ENCODE assay signal across 10 mouse cellular contexts in genomic region chr6:87669894-87670588, GRCm38 (mm10). TPM values are rescaled to one million over a fixed set of nuclear protein-coding genes. Genes with fewer than 3 reads are reported as not detected.
A peak's percentile ranks its signal among the peaks of the same experiment; 100 is the strongest.
DNase-seq lines count a peak whose midpoint lies in the region; ATAC-seq and TF ChIP-seq lines count a peak whose summit lies in the region.
"Had no signal": no experiment of that assay in that cellular context is flagged by ENCODE, and none has a peak within 500 bp of the region (broad histone marks: within the 10 kb centered on the region; RNA-seq: fewer than 3 reads in every experiment).

No protein-coding gene starts in this region.

- no peaks in the 10 kb centered on the region for H3K36me3 ChIP-seq in intestine, embryonic 14.5 days (ENCODE audit: control insufficient read depth, insufficient read depth, low read length)
- H3K36me3 ChIP-seq in intestine, embryonic 16.5 days (ENCODE audit: control insufficient read depth, insufficient read depth, low read length): no peaks in the 10 kb centered on the region
- H3K36me3 ChIP-seq in intestine, postnatal 0 days (ENCODE audit: control insufficient read depth, insufficient read depth): no peaks in the 10 kb centered on the region; the same call in 1 of the 2 replicates
- no peaks in the 10 kb centered on the region for H3K36me3 ChIP-seq in liver, adult 2 months (ENCODE audit: control insufficient read depth, insufficient read depth, low read length)

- H3K4me2 ChIP-seq in intestine, embryonic 14.5 days (ENCODE audit: low read length): peak overlapping the region; percentile 75
- no peak overlapping the region for H3K4me2 ChIP-seq in intestine, embryonic 16.5 days (ENCODE audit: low read depth, low read length)
- H3K4me2 ChIP-seq in intestine, postnatal 0 days (replicated peaks; ENCODE audit: low read depth): no peak overlapping the region

- TF ChIP-seq POLR2A in liver, adult 2 months (IDR thresholded peaks at IDR 0.05; ENCODE audit: extremely low read depth, insufficient read depth, low read length): no peak

- H3K9ac ChIP-seq in intestine, embryonic 14.5 days (ENCODE audit: low read length): no peak overlapping the region
- no peak overlapping the region for H3K9ac ChIP-seq in intestine, embryonic 16.5 days (ENCODE audit: low read depth, low read length)
- no peak overlapping the region for H3K9ac ChIP-seq in intestine, postnatal 0 days (ENCODE audit: low read depth, low read length)
- H3K9ac ChIP-seq in liver, adult 2 months (ENCODE audit: low read depth, low read length): no peak overlapping the region
- H3K9ac ChIP-seq: embryonic facial prominence, embryonic 12.5 days; neural tube, embryonic 12.5 days had no signal

- H3K79me2 ChIP-seq in liver, adult 2 months (ENCODE audit: control insufficient read depth, insufficient read depth, low read length): no peaks in the 10 kb centered on the region

- WGBS in intestine, embryonic 14.5 days: 39% methylated on average over 7 of the region's 7 CpGs
- 38% methylated on average over 7 of the region's 7 CpGs for WGBS in intestine, embryonic 16.5 days
- WGBS in intestine, postnatal 0 days: 39% methylated on average over 7 of the region's 7 CpGs
- 41% methylated on average over 7 of the region's 7 CpGs for WGBS in liver, adult 2 months

- peaks cover 7% of the 10 kb centered on the region for H3K4me1 ChIP-seq in intestine, embryonic 14.5 days (replicated peaks; ENCODE audit: control insufficient read depth, insufficient read depth, low read length)
- peaks cover 12% of the 10 kb centered on the region for H3K4me1 ChIP-seq in intestine, embryonic 16.5 days (ENCODE audit: control insufficient read depth, insufficient read depth, low read length)
- peaks cover 4% of the 10 kb centered on the region; the same call in 1 of the 2 replicates for H3K4me1 ChIP-seq in intestine, postnatal 0 days (replicated peaks; ENCODE audit: control insufficient read depth, insufficient read depth, low read length)
- peaks cover 7% of the 10 kb centered on the region for H3K4me1 ChIP-seq in liver, adult 2 months (ENCODE audit: control insufficient read depth, insufficient read depth, low read length)

- DNase-seq in intestine, embryonic 14.5 days (ENCODE audit: low spot score): peak; percentile 73
- DNase-seq in WW6 (ENCODE audit: low read depth, low spot score): peak; percentile 26
- DNase-seq in liver, adult 2 months (ENCODE audit: extremely low read depth, low read depth, low spot score): peak; percentile 34
- peak; percentile 74 for DNase-seq in thymus, postnatal 14 days

- no peaks in the 10 kb centered on the region for H3K27me3 ChIP-seq in intestine, embryonic 14.5 days (replicated peaks; ENCODE audit: control insufficient read depth, insufficient read depth, low read length)
- no peaks in the 10 kb centered on the region for H3K27me3 ChIP-seq in intestine, embryonic 16.5 days (replicated peaks; ENCODE audit: control insufficient read depth, insufficient read depth, low read length)
- H3K27me3 ChIP-seq in intestine, postnatal 0 days (replicated peaks; ENCODE audit: control insufficient read depth, insufficient read depth, low read length): no peaks in the 10 kb centered on the region
- H3K27me3 ChIP-seq in liver, adult 2 months (ENCODE audit: control insufficient read depth, insufficient read depth, low read length): no peaks in the 10 kb centered on the region
- H3K27me3 ChIP-seq: embryonic facial prominence, embryonic 12.5 days; neural tube, embryonic 12.5 days had no signal

- no peak overlapping the region; the same call in 1 of the 2 replicates for H3K4me3 ChIP-seq in intestine, embryonic 14.5 days (ENCODE audit: low read depth, low read length)
- no peak overlapping the region for H3K4me3 ChIP-seq in intestine, embryonic 16.5 days (ENCODE audit: low read length)
- no peak overlapping the region for H3K4me3 ChIP-seq in intestine, postnatal 0 days (ENCODE audit: low read depth, low read length)
- no peak overlapping the region for H3K4me3 ChIP-seq in liver, adult 2 months (ENCODE audit: insufficient read depth, low read depth, low read length)
- H3K4me3 ChIP-seq: embryonic facial prominence, embryonic 12.5 days; neural tube, embryonic 12.5 days had no signal

- H3K27ac ChIP-seq in intestine, embryonic 14.5 days (ENCODE audit: low read depth): no peak overlapping the region
- no peak overlapping the region for H3K27ac ChIP-seq in intestine, embryonic 16.5 days (ENCODE audit: low read length)
- no peak overlapping the region for H3K27ac ChIP-seq in intestine, postnatal 0 days (ENCODE audit: low read depth, low read length)
- no peak overlapping the region for H3K27ac ChIP-seq in liver, adult 2 months (replicated peaks; ENCODE audit: insufficient read depth, low read depth, low read length)
- H3K27ac ChIP-seq: embryonic facial prominence, embryonic 12.5 days; neural tube, embryonic 12.5 days had no signal

- ATAC-seq in intestine, embryonic 14.5 days (replicated peaks; ENCODE audit: low FRiP score, low TSS enrichment, low read depth): no peak
- ATAC-seq in intestine, embryonic 16.5 days: no peak
- peak; percentile 47 for ATAC-seq in erythroblast, adult 5-6 weeks (replicated peaks; ENCODE audit: low FRiP score, poor library complexity, severe bottlenecking)
- ATAC-seq in intestine, postnatal 0 days: no peak
- ATAC-seq in monocyte, adult 5-6 weeks (replicated peaks; ENCODE audit: insufficient number of reproducible peaks, low FRiP score, low TSS enrichment, poor library complexity, severe bottlenecking): 0 out of 2 replicates have a peak, but pooled peaks have one; percentile 27

- no peaks in the 10 kb centered on the region for H3K9me3 ChIP-seq in intestine, embryonic 14.5 days (ENCODE audit: control insufficient read depth, low read length)
- H3K9me3 ChIP-seq in intestine, embryonic 16.5 days (ENCODE audit: control insufficient read depth, low read length): no peaks in the 10 kb centered on the region
- H3K9me3 ChIP-seq in intestine, postnatal 0 days (ENCODE audit: control insufficient read depth): no peaks in the 10 kb centered on the region
- H3K9me3 ChIP-seq: embryonic facial prominence, embryonic 12.5 days; neural tube, embryonic 12.5 days had no signal

- TF ChIP-seq CTCF in intestine, postnatal 0 days (IDR thresholded peaks at IDR 0.05; ENCODE audit: low read depth): peak; percentile 76
- 0 out of 2 replicates have a peak, but pooled peaks have one; percentile 30 for TF ChIP-seq CTCF in liver, adult 2 months (IDR thresholded peaks at IDR 0.05; ENCODE audit: low read depth, low read length)

RNA-seq across cellular contexts. Expression of gene Aplf, which starts 2.0 kb away (rescaled TPM):
- 15.0 TPM in 2 replicates for polyA plus RNA-seq in intestine, embryonic 14.5 days (2014; fragmentation: Nextera tagmentation; extraction: Ambion mirVana)
- polyA plus RNA-seq in intestine, embryonic 16.5 days (2015; fragmentation: Nextera tagmentation; extraction: Ambion mirVana): 13.0 and 14.2 TPM in 2 replicates
- 37.8 and 43.4 TPM in 2 replicates for total RNA-seq in erythroblast, adult 5-6 weeks (2015; ENCODE audit: low replicate concordance)
- total RNA-seq in erythroblast, adult 5-6 weeks (2017; ENCODE audit: low replicate concordance): 71.8 and 86.0 TPM in 2 replicates
- polyA plus RNA-seq in intestine, postnatal 0 days (2015; fragmentation: Nextera tagmentation; extraction: Ambion mirVana): 7.4 and 7.9 TPM in 2 replicates
- 3.4 and 3.7 TPM in 2 replicates for total RNA-seq in liver, adult 2 months (2014; rRNA removed)
- 1.2 and 1.4 TPM in 2 replicates for polyA plus RNA-seq in liver, adult 2 months (2012; rRNA removed)
- total RNA-seq in monocyte, adult 5-6 weeks (2017): 5.2 to 12.7 TPM (median 8.7 TPM) in 3 replicates

Comparison
In these comparisons a context has a peak if more than half of its experiments do, and no peak if none do; other contexts are left out.
1. ATAC-seq: peak in erythroblast, adult 5-6 weeks (single experiment) and monocyte, adult 5-6 weeks (single experiment); none in intestine, embryonic 14.5 days (single experiment), intestine, embryonic 16.5 days (single experiment) and intestine, postnatal 0 days (single experiment).
2. Peak in every context shown above with its lines, with median percentiles within 50 percentile points of each other: DNase-seq.